Mouse (Mus musculus): ENCODE measurements around the gene Cxcl3. TPM values are rescaled to one million over a fixed set of nuclear protein-coding genes. Genes with fewer than 3 reads are reported as not detected.
A peak's percentile ranks its signal among the peaks of the same experiment; 100 is the strongest.

Cxcl3 gene
- not detected in 2 replicates for polyA plus RNA-seq (2016; fragmentation: Nextera tagmentation; extraction: Ambion mirVana)

- 16% methylated on average over 26 of the region's 26 CpGs for WGBS
- peak; percentile 66 for DNase-seq (ENCODE audit: low spot score)
- Histone ChIP-seq H3K27ac (no peak within 1 kb of the TSS), H3K9me3 (replicated peaks) (no peaks in the 10 kb centered on the region), H3K27me3 (ENCODE audit: low read depth, poor library complexity, severe bottlenecking) (no peaks in the 10 kb centered on the region), H3K36me3 (no peaks in the 10 kb centered on the region), H3K4me3 (peak within 1 kb of the TSS; percentile 52), H3K4me1 (peaks cover 28% of the 10 kb centered on the region)
Measured at GRCm38 (mm10) chr5:90785659-90786588, at the start of gene Cxcl3. TSS of gene Cxcl3 (plus strand) at chr5:90786103.

- no peak overlapping the region for H3K4me3 ChIP-seq
- no peaks in the 10 kb centered on the region for H3K9me3 ChIP-seq (replicated peaks)
- 85% methylated on average over 4 of the region's 4 CpGs for WGBS
- H3K27me3 ChIP-seq (ENCODE audit: low read depth, poor library complexity, severe bottlenecking): no peaks in the 10 kb centered on the region
- H3K4me1 ChIP-seq: no peaks in the 10 kb centered on the region
- no peak overlapping the region for H3K27ac ChIP-seq
- DNase-seq (ENCODE audit: low spot score): no peak
- H3K36me3 ChIP-seq: no peaks in the 10 kb centered on the region
Measured at GRCm38 (mm10) chr5:90742029-90742428, 43.9 kb upstream of the Cxcl3 start.

GRCm38 (mm10) chr5:90753934-90754333 lies 32.0 kb upstream of the Cxcl3 start:
- Histone ChIP-seq H3K4me1 (peaks cover 27% of the 10 kb centered on the region), H3K36me3 (no peaks in the 10 kb centered on the region), H3K27ac (no peak overlapping the region), H3K9me3 (replicated peaks) (no peaks in the 10 kb centered on the region), H3K4me3 (no peak overlapping the region), H3K27me3 (ENCODE audit: low read depth, poor library complexity, severe bottlenecking) (peaks cover 11% of the 10 kb centered on the region)
- 89% methylated on average over 1 of the region's 1 CpGs for WGBS
- DNase-seq (ENCODE audit: low spot score): no peak

GRCm38 (mm10) chr5:90758020-90758605 lies 27.8 kb upstream of the Cxcl3 start:
- no peak overlapping the region for H3K4me3 ChIP-seq
- H3K4me1 ChIP-seq: peaks cover 33% of the 10 kb centered on the region
- no peak for DNase-seq (ENCODE audit: low spot score)
- no peaks in the 10 kb centered on the region for H3K36me3 ChIP-seq
- H3K27ac ChIP-seq: no peak overlapping the region
- WGBS: 43% methylated on average over 5 of the region's 5 CpGs
- H3K9me3 ChIP-seq (replicated peaks): no peaks in the 10 kb centered on the region
- H3K27me3 ChIP-seq (ENCODE audit: low read depth, poor library complexity, severe bottlenecking): peaks cover 35% of the 10 kb centered on the region

- Histone ChIP-seq H3K4me1 (peaks cover 33% of the 10 kb centered on the region), H3K27ac (peak within 1 kb of the TSS; percentile 30; the same call in 1 of the 2 replicates), H3K9me3 (replicated peaks) (no peaks in the 10 kb centered on the region), H3K27me3 (ENCODE audit: low read depth, poor library complexity, severe bottlenecking) (peaks cover 35% of the 10 kb centered on the region), H3K36me3 (no peaks in the 10 kb centered on the region), H3K4me3 (peak within 1 kb of the TSS; percentile 51)
- 5% methylated on average over 32 of the region's 32 CpGs for WGBS
- peak; percentile 47 for DNase-seq (ENCODE audit: low spot score)
Measured at GRCm38 (mm10) chr5:90759077-90760065, 26.5 kb upstream of the Cxcl3 start, which contains the start of gene Cxcl5. TSS of gene Cxcl5 (plus strand) at chr5:90759360.

- no peak for DNase-seq (ENCODE audit: low spot score)
- H3K27ac ChIP-seq: no peak overlapping the region
- no peaks in the 10 kb centered on the region for H3K9me3 ChIP-seq (replicated peaks)
- no peak overlapping the region for H3K4me3 ChIP-seq
- peaks cover 33% of the 10 kb centered on the region for H3K4me1 ChIP-seq
- no peaks in the 10 kb centered on the region for H3K36me3 ChIP-seq
- H3K27me3 ChIP-seq (ENCODE audit: low read depth, poor library complexity, severe bottlenecking): peaks cover 35% of the 10 kb centered on the region
- 70% methylated on average over 4 of the region's 4 CpGs for WGBS
Measured at GRCm38 (mm10) chr5:90760303-90760702, 25.6 kb upstream of the Cxcl3 start.

- peaks cover 34% of the 10 kb centered on the region for H3K4me1 ChIP-seq
- H3K27ac ChIP-seq: no peak overlapping the region
- H3K36me3 ChIP-seq: no peaks in the 10 kb centered on the region
- WGBS: 94% methylated on average over 2 of the region's 2 CpGs
- no peaks in the 10 kb centered on the region for H3K9me3 ChIP-seq (replicated peaks)
- no peak overlapping the region for H3K4me3 ChIP-seq
- DNase-seq (ENCODE audit: low spot score): no peak
- H3K27me3 ChIP-seq (ENCODE audit: low read depth, poor library complexity, severe bottlenecking): peaks cover 35% of the 10 kb centered on the region
Measured at GRCm38 (mm10) chr5:90760844-90761243, 25.1 kb upstream of the Cxcl3 start.

GRCm38 (mm10) chr5:90761834-90762233 lies 24.1 kb upstream of the Cxcl3 start:
- H3K36me3 ChIP-seq: no peaks in the 10 kb centered on the region
- H3K4me1 ChIP-seq: peaks cover 28% of the 10 kb centered on the region
- no peak overlapping the region for H3K4me3 ChIP-seq
- DNase-seq (ENCODE audit: low spot score): no peak
- H3K27ac ChIP-seq: no peak overlapping the region
- 88% methylated on average over 3 of the region's 3 CpGs for WGBS
- peaks cover 35% of the 10 kb centered on the region for H3K27me3 ChIP-seq (ENCODE audit: low read depth, poor library complexity, severe bottlenecking)
- H3K9me3 ChIP-seq (replicated peaks): no peaks in the 10 kb centered on the region

GRCm38 (mm10) chr5:90763912-90764665 lies 21.8 kb upstream of the Cxcl3 start:
- Histone ChIP-seq H3K27ac (no peak overlapping the region), H3K27me3 (ENCODE audit: low read depth, poor library complexity, severe bottlenecking) (peaks cover 22% of the 10 kb centered on the region), H3K36me3 (no peaks in the 10 kb centered on the region), H3K4me3 (no peak overlapping the region), H3K9me3 (replicated peaks) (no peaks in the 10 kb centered on the region), H3K4me1 (peaks cover 8% of the 10 kb centered on the region)
- no peak for DNase-seq (ENCODE audit: low spot score)
- WGBS: 74% methylated on average over 12 of the region's 12 CpGs

GRCm38 (mm10) chr5:90765821-90766606 lies 19.9 kb upstream of the Cxcl3 start:
- Histone ChIP-seq H3K27ac (no peak overlapping the region), H3K4me3 (no peak overlapping the region), H3K4me1 (peaks cover 4% of the 10 kb centered on the region), H3K27me3 (ENCODE audit: low read depth, poor library complexity, severe bottlenecking) (peaks cover 8% of the 10 kb centered on the region; the same call in 1 of the 2 replicates), H3K9me3 (replicated peaks) (no peaks in the 10 kb centered on the region), H3K36me3 (no peaks in the 10 kb centered on the region)
- no peak for DNase-seq (ENCODE audit: low spot score)
- WGBS: 72% methylated on average over 8 of the region's 8 CpGs

- H3K9me3 ChIP-seq (replicated peaks): no peaks in the 10 kb centered on the region
- H3K4me1 ChIP-seq: peaks cover 5% of the 10 kb centered on the region
- H3K4me3 ChIP-seq: no peak within 1 kb of the TSS
- no peak within 1 kb of the TSS for H3K27ac ChIP-seq
- DNase-seq (ENCODE audit: low spot score): no peak
- WGBS: 68% methylated on average over 3 of the region's 3 CpGs
- H3K36me3 ChIP-seq: no peaks in the 10 kb centered on the region
- no peaks in the 10 kb centered on the region for H3K27me3 ChIP-seq (ENCODE audit: low read depth, poor library complexity, severe bottlenecking)
Measured at GRCm38 (mm10) chr5:90768218-90768617, 17.7 kb upstream of the Cxcl3 start, which contains the start of gene Ppbp. TSS of gene Ppbp (plus strand) at chr5:90768518.
